In genomic region chr4:135816905-135817622, GRCm38 (mm10) we compare ENCODE assay signal across 8 mouse cellular contexts. TPM values are rescaled to one million over a fixed set of nuclear protein-coding genes. Genes with fewer than 3 reads are reported as not detected.
DNase-seq lines count a peak whose midpoint lies in the region; ATAC-seq and TF ChIP-seq lines count a peak whose summit lies in the region.
"Had no signal": no experiment of that assay in that cellular context is flagged by ENCODE, and none has a peak within 500 bp of the region (broad histone marks: within the 10 kb centered on the region; RNA-seq: fewer than 3 reads in every experiment).

No protein-coding gene starts in this region.

- no peak overlapping the region for H3K4me3 ChIP-seq in intestine, embryonic 14.5 days (ENCODE audit: low read depth, low read length)
- H3K4me3 ChIP-seq in intestine, embryonic 16.5 days (ENCODE audit: low read length): no peak overlapping the region
- peak overlapping the region in 1 of 2 experiments; percentile 32; a peak in 1 of 4 replicates for H3K4me3 ChIP-seq in MEL (ENCODE audit: control insufficient read depth in 1 of 2, insufficient read depth in 1 of 2, low read depth in 2 of 2, low read length in 2 of 2)
- H3K4me3 ChIP-seq in cortical plate, adult 2 months (ENCODE audit: insufficient read depth, low read length): no peak overlapping the region
- no peak overlapping the region for H3K4me3 ChIP-seq in liver, postnatal 0 days (ENCODE audit: low read depth, low read length)
- H3K4me3 ChIP-seq: lung, embryonic 15.5 days had no signal

- H3K4me1 ChIP-seq in intestine, embryonic 14.5 days (replicated peaks; ENCODE audit: control insufficient read depth, insufficient read depth, low read length): no peaks in the 10 kb centered on the region
- H3K4me1 ChIP-seq in intestine, embryonic 16.5 days (ENCODE audit: control insufficient read depth, insufficient read depth, low read length): 0 out of 2 replicates have a peak, but pooled peaks cover 2% of the 10 kb centered on the region
- peaks cover 0 to 6% of the 10 kb centered on the region in 2 experiments; a peak in 2 of 4 replicates for H3K4me1 ChIP-seq in MEL (ENCODE audit: control insufficient read depth in 1 of 2, insufficient read depth in 2 of 2, low read length in 2 of 2)
- no peaks in the 10 kb centered on the region for H3K4me1 ChIP-seq in cortical plate, adult 2 months (ENCODE audit: control insufficient read depth, insufficient read depth, low read length)
- 0 out of 2 replicates have a peak, but pooled peaks cover 4% of the 10 kb centered on the region for H3K4me1 ChIP-seq in liver, postnatal 0 days (ENCODE audit: insufficient read depth)
- H3K4me1 ChIP-seq: lung, embryonic 15.5 days had no signal

- TF ChIP-seq RAD21 in MEL (IDR thresholded peaks at IDR 0.05; ENCODE audit: low read depth, low read length): peak; percentile 28

- no peaks in the 10 kb centered on the region for H3K79me2 ChIP-seq in MEL (ENCODE audit: control insufficient read depth, insufficient read depth, low read length, poor library complexity)

- H3K27ac ChIP-seq in intestine, embryonic 14.5 days (ENCODE audit: low read depth): no peak overlapping the region
- no peak overlapping the region for H3K27ac ChIP-seq in intestine, embryonic 16.5 days (ENCODE audit: low read length)
- H3K27ac ChIP-seq in MEL (ENCODE audit: control insufficient read depth, low read depth, low read length): no peak overlapping the region
- no peak overlapping the region for H3K27ac ChIP-seq in cortical plate, adult 2 months (ENCODE audit: insufficient read depth, low read length)
- no peak overlapping the region for H3K27ac ChIP-seq in liver, postnatal 0 days (ENCODE audit: low read depth)
- H3K27ac ChIP-seq: lung, embryonic 15.5 days had no signal

- H3K36me3 ChIP-seq in intestine, embryonic 14.5 days (ENCODE audit: control insufficient read depth, insufficient read depth, low read length): no peaks in the 10 kb centered on the region
- H3K36me3 ChIP-seq in intestine, embryonic 16.5 days (ENCODE audit: control insufficient read depth, insufficient read depth, low read length): no peaks in the 10 kb centered on the region
- H3K36me3 ChIP-seq in MEL (ENCODE audit: control insufficient read depth in 1 of 2, insufficient read depth in 2 of 2, low read length in 2 of 2): peaks cover 0 to 5% of the 10 kb centered on the region in 2 experiments; a peak in 2 of 4 replicates
- no peaks in the 10 kb centered on the region for H3K36me3 ChIP-seq in liver, postnatal 0 days (replicated peaks; ENCODE audit: insufficient read depth, low read length)
- H3K36me3 ChIP-seq: lung, embryonic 15.5 days had no signal

- no peak for TF ChIP-seq POLR2A in MEL (IDR thresholded peaks at IDR 0.05; ENCODE audit: control insufficient read depth in 1 of 2, insufficient read depth in 1 of 2, low read depth in 1 of 2, low read length in 2 of 2, poor library complexity in 1 of 2)
- no peak for TF ChIP-seq POLR2A in cortical plate, adult 2 months (IDR thresholded peaks at IDR 0.05; ENCODE audit: extremely low read depth, insufficient read depth, low read length)

- TF ChIP-seq CTCF in MEL (IDR thresholded peaks at IDR 0.05 in 2 of 3, conservative IDR thresholded peaks at IDR 0.05 in 1 of 3; ENCODE audit: control insufficient read depth in 1 of 3, insufficient read depth in 1 of 3, low read depth in 2 of 3, low read length in 3 of 3, poor library complexity in 1 of 3, severe bottlenecking in 1 of 3): peak; percentile 77 to 79 (median 78)
- TF ChIP-seq CTCF in cortical plate, adult 2 months (IDR thresholded peaks at IDR 0.05; ENCODE audit: extremely low read depth, insufficient read depth, low read length): peak; percentile 62
- peak; percentile 82 for TF ChIP-seq CTCF in liver, postnatal 0 days (IDR thresholded peaks at IDR 0.05; ENCODE audit: low read depth)

- no peak for ATAC-seq in intestine, embryonic 14.5 days (replicated peaks; ENCODE audit: low FRiP score, low TSS enrichment, low read depth)
- no peak for ATAC-seq in intestine, embryonic 16.5 days
- peak; percentile 80 for ATAC-seq in liver, postnatal 0 days

- H3K27me3 ChIP-seq in intestine, embryonic 14.5 days (replicated peaks; ENCODE audit: control insufficient read depth, insufficient read depth, low read length): no peaks in the 10 kb centered on the region
- H3K27me3 ChIP-seq in intestine, embryonic 16.5 days (replicated peaks; ENCODE audit: control insufficient read depth, insufficient read depth, low read length): no peaks in the 10 kb centered on the region
- no peaks in the 10 kb centered on the region for H3K27me3 ChIP-seq in MEL (ENCODE audit: control insufficient read depth in 1 of 2, insufficient read depth in 2 of 2, low read length in 2 of 2)
- no peaks in the 10 kb centered on the region for H3K27me3 ChIP-seq in liver, postnatal 0 days (ENCODE audit: insufficient read depth, low read length)
- H3K27me3 ChIP-seq: lung, embryonic 15.5 days had no signal

- H3K9ac ChIP-seq in intestine, embryonic 14.5 days (ENCODE audit: low read length): no peak overlapping the region
- no peak overlapping the region for H3K9ac ChIP-seq in intestine, embryonic 16.5 days (ENCODE audit: low read depth, low read length)
- no peak overlapping the region for H3K9ac ChIP-seq in MEL (ENCODE audit: control insufficient read depth, low read depth, low read length, poor library complexity, severe bottlenecking)
- H3K9ac ChIP-seq in liver, postnatal 0 days (replicated peaks): no peak overlapping the region
- H3K9ac ChIP-seq: lung, embryonic 15.5 days had no signal

- WGBS in intestine, embryonic 14.5 days: 43% methylated on average over 12 of the region's 12 CpGs
- 39% methylated on average over 12 of the region's 12 CpGs for WGBS in intestine, embryonic 16.5 days
- WGBS in liver, postnatal 0 days (ENCODE audit: insufficient replicate concordance): 28% methylated on average over 12 of the region's 12 CpGs

- H3K4me2 ChIP-seq in intestine, embryonic 14.5 days (ENCODE audit: low read length): no peak overlapping the region
- no peak overlapping the region for H3K4me2 ChIP-seq in intestine, embryonic 16.5 days (ENCODE audit: low read depth, low read length)
- peak overlapping the region; percentile 38 for H3K4me2 ChIP-seq in liver, postnatal 0 days (ENCODE audit: low read depth, low read length)
- H3K4me2 ChIP-seq: lung, embryonic 15.5 days had no signal

- peak; percentile 62 to 76 for TF ChIP-seq EP300 in MEL (IDR thresholded peaks at IDR 0.05; ENCODE audit: low read depth in 1 of 2, low read length in 2 of 2)
- peak; percentile 78 for TF ChIP-seq EP300 in liver, postnatal 0 days (IDR thresholded peaks at IDR 0.05; ENCODE audit: low read depth)

- H3K9me3 ChIP-seq in intestine, embryonic 14.5 days (ENCODE audit: control insufficient read depth, low read length): no peaks in the 10 kb centered on the region
- H3K9me3 ChIP-seq in intestine, embryonic 16.5 days (ENCODE audit: control insufficient read depth, low read length): peaks cover 5% of the 10 kb centered on the region; the same call in 1 of the 2 replicates
- H3K9me3 ChIP-seq in MEL (replicated peaks; ENCODE audit: insufficient read depth, low read length): no peaks in the 10 kb centered on the region
- no peaks in the 10 kb centered on the region for H3K9me3 ChIP-seq in liver, postnatal 0 days (ENCODE audit: low read length)
- H3K9me3 ChIP-seq: lung, embryonic 15.5 days had no signal

- peak; percentile 81 for DNase-seq in intestine, embryonic 14.5 days (ENCODE audit: low spot score)
- DNase-seq in CD4-positive helper T cell, adult 2 months (ENCODE audit: low read depth, low spot score): peak; percentile 58
- DNase-seq in MEL (ENCODE audit: low read depth, low spot score): peak; percentile 78
- DNase-seq in liver, postnatal 0 days: peak; percentile 73
- peak; percentile 64 to 86 for DNase-seq in spleen, postnatal 4 days (ENCODE audit: low spot score in 2 of 2)

TF ChIP-seq in MEL, 35 proteins besides CTCF, POLR2A, EP300 and RAD21 (continues in another document):
- no peak for TF ChIP-seq JUND (IDR thresholded peaks at IDR 0.05; ENCODE audit: low read depth, low read length)
- TF ChIP-seq SMC3 (IDR thresholded peaks at IDR 0.05; ENCODE audit: low read depth, low read length): no peak; the same call in 1 of the 2 replicates
- TF ChIP-seq MEF2A (IDR thresholded peaks at IDR 0.05; ENCODE audit: extremely low read depth, insufficient replicate concordance, low read depth, low read length, poor library complexity, severe bottlenecking): no peak
- no peak for TF ChIP-seq ZMIZ1 (IDR thresholded peaks at IDR 0.05; ENCODE audit: low read depth, low read length)
- TF ChIP-seq POLR2AphosphoS5 (IDR thresholded peaks at IDR 0.05; ENCODE audit: borderline replicate concordance, low read depth, low read length): no peak
- TF ChIP-seq USF1 (IDR thresholded peaks at IDR 0.05; ENCODE audit: low read depth, low read length): peak; percentile 47; the same call in 1 of the 2 replicates
- TF ChIP-seq ETS1 (IDR thresholded peaks at IDR 0.05; ENCODE audit: low read depth, low read length): peak; percentile 81

RNA-seq across cellular contexts. Expression of gene Srsf10, which starts 38.5 kb away (rescaled TPM):
- polyA plus RNA-seq in intestine, embryonic 14.5 days (2014; fragmentation: Nextera tagmentation; extraction: Ambion mirVana): 271 and 273 TPM in 2 replicates
- polyA plus RNA-seq in intestine, embryonic 16.5 days (2015; fragmentation: Nextera tagmentation; extraction: Ambion mirVana): 146 and 157 TPM in 2 replicates
- 129 and 142 TPM in 2 replicates for total RNA-seq in MEL (2012; rRNA removed)
- 100 to 1,000 TPM; 222 to 361 TPM for polyA plus RNA-seq in MEL (2012; ENCODE audit: insufficient read depth in 1 of 2, insufficient read length in 2 of 2, low read depth in 1 of 2, low replicate concordance in 2 of 2, missing spikeins in 1 of 2)
- 49.1 and 54.7 TPM in 2 replicates for polyA plus RNA-seq in cortical plate, adult 2 months (2012; rRNA removed)
- polyA plus RNA-seq in liver, postnatal 0 days (2015; fragmentation: Nextera tagmentation; extraction: Ambion mirVana): 62.1 and 67.6 TPM in 2 replicates

RNA-seq across cellular contexts. Expression of gene Pnrc2, which starts 56.6 kb away (rescaled TPM):
- polyA plus RNA-seq in intestine, embryonic 14.5 days (2014; fragmentation: Nextera tagmentation; extraction: Ambion mirVana): 167 and 175 TPM in 2 replicates
- 165 and 171 TPM in 2 replicates for polyA plus RNA-seq in intestine, embryonic 16.5 days (2015; fragmentation: Nextera tagmentation; extraction: Ambion mirVana)
- total RNA-seq in MEL (2012; rRNA removed): 49.8 and 50.7 TPM in 2 replicates
- polyA plus RNA-seq in MEL (2012; ENCODE audit: insufficient read depth in 1 of 2, insufficient read length in 2 of 2, low read depth in 1 of 2, low replicate concordance in 2 of 2, missing spikeins in 1 of 2): 10 to 100 TPM; 48.0 to 76.3 TPM
- polyA plus RNA-seq in cortical plate, adult 2 months (2012; rRNA removed): 55.4 and 61.0 TPM in 2 replicates
- 53.2 and 55.2 TPM in 2 replicates for polyA plus RNA-seq in liver, postnatal 0 days (2015; fragmentation: Nextera tagmentation; extraction: Ambion mirVana)

RNA-seq across cellular contexts. Expression of gene Myom3, which starts 57.5 kb away (rescaled TPM):
- 0.51 and 0.65 TPM in 2 replicates for polyA plus RNA-seq in intestine, embryonic 14.5 days (2014; fragmentation: Nextera tagmentation; extraction: Ambion mirVana)
- 0.88 and 1.1 TPM in 2 replicates for polyA plus RNA-seq in intestine, embryonic 16.5 days (2015; fragmentation: Nextera tagmentation; extraction: Ambion mirVana)
- total RNA-seq in MEL (2012; rRNA removed): not detected in 2 replicates
- polyA plus RNA-seq in MEL (2012; ENCODE audit: insufficient read depth in 1 of 2, insufficient read length in 2 of 2, low read depth in 1 of 2, low replicate concordance in 2 of 2, missing spikeins in 1 of 2): not detected
- 2.2 and 2.5 TPM in 2 replicates for polyA plus RNA-seq in cortical plate, adult 2 months (2012; rRNA removed)
- 0.02 and 0.11 TPM in 2 replicates for polyA plus RNA-seq in liver, postnatal 0 days (2015; fragmentation: Nextera tagmentation; extraction: Ambion mirVana)
